Mouse (Mus musculus): ENCODE measurements around the gene Kl.

DNA sequence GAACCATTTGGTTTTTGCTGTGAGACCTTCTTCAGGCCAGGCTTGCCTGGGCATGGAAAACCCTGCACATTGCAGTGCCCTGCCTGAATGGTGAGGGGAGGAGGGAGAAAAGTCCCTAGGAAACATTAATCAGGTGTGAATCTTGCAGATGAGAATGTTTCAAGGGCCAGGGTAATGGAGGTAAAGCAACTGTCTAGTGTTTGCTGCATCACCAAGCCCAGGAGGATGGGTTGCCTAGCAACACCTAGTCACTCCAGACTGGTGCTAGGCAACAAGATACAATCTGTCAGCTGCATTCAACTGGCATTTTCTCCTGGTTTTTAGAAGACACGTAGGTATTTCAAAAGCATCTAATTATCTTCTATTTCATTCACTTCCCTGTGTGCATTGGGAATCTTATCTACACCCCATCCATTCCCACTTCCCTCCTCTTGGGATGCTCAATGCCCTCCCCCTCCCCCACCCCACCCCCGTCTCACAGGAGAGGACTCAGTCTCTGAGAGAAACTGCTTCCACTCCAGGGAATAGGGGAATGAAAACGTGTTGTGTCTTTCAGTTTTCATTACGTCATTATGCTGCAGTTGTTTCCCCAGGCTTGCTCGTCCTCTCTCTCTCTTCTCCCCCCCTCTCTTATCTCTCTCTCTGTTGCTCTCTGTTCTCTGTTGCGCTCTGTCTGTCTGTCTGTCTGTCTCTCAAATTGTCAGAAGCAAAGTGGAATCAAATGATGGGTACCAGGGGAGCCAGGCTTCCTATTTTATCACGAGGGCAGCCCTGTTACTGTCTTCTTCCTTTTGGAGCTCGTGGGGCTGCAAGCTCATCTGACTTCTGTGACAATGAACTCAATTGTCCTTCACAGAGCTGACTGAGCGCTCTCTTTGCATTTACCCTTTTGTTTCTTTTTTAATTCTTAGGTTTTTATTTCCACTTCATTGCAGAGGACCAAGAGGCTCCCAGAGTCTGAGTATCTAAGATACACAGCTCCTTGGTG is 46.1 kb upstream of the Kl start:
- TF ChIP-seq CTCF (IDR thresholded peaks at IDR 0.05; ENCODE audit: low read depth, low read length) (no peak), GATA1 (IDR thresholded peaks at IDR 0.05; ENCODE audit: borderline replicate concordance, low read length) (no peak)

All from G1E (cell line).